Mouse (Mus musculus) stomach, embryonic 16.5 days (tissue): ENCODE results near the gene Nagk. TPM values are rescaled to one million over a fixed set of nuclear protein-coding genes. Genes with fewer than 3 reads are reported as not detected.
A peak's percentile ranks its signal among the peaks of the same experiment; 100 is the strongest.

Experiments used
- ATAC-seq: fragments of 200-750 bp; cut with Nextera tagmentation; 2 replicates; pipeline ENCODE4 v1.8.0; 2017; ENCODE audit warnings: moderate number of reproducible peaks, moderate TSS enrichment; ENCODE audit not compliant: insufficient read depth, low FRiP score
- H3K27ac ChIP-seq: fragments of 300-500 bp; sonication (generic); 2 replicates; pipeline ENCODE4 v1.5.1; 2014; ENCODE audit warnings: low read length
- H3K27me3 ChIP-seq: fragments of 300-500 bp; sonication (generic); 2 replicates; pipeline ENCODE4 v1.6.1; 2014; ENCODE audit warnings: low read length, control low read depth, mixed read lengths; ENCODE audit not compliant: control insufficient read depth, insufficient read depth
- H3K36me3 ChIP-seq: fragments of 300-500 bp; sonication (generic); 2 replicates; pipeline ENCODE4 v1.6.1; 2014; ENCODE audit warnings: low read length; ENCODE audit not compliant: control insufficient read depth, insufficient read depth
- H3K4me1 ChIP-seq: fragments of 300-500 bp; sonication (generic); 2 replicates; pipeline ENCODE4 v1.6.1; 2014; ENCODE audit warnings: low read length, control low read depth, mixed read lengths; ENCODE audit not compliant: control insufficient read depth, insufficient read depth
- H3K4me2 ChIP-seq: fragments of 300-500 bp; sonication (generic); 2 replicates; pipeline ENCODE4 v1.6.1; 2014; ENCODE audit warnings: low read depth, low read length, mixed read lengths
- H3K4me3 ChIP-seq: fragments of 300-500 bp; sonication (generic); replicated peaks from 2 replicates; pipeline ENCODE4 v1.5.1; 2014; ENCODE audit warnings: mild to moderate bottlenecking, low read length
- H3K9ac ChIP-seq: fragments of 300-500 bp; sonication (generic); 2 replicates; pipeline ENCODE4 v1.6.1; 2014; ENCODE audit warnings: low read length
- H3K9me3 ChIP-seq: fragments of 300-500 bp; sonication (generic); replicated peaks from 2 replicates; pipeline ENCODE4 v1.6.1; 2016; ENCODE audit warnings: low read length, control low read depth; ENCODE audit not compliant: control insufficient read depth
- WGBS: fragments of 180-500 bp; shearing (Covaris S2); extraction: QIAGEN DNeasy Blood & Tissue Kit; methylation state at CpG from one replicate; pipeline ENCODE4 v1.1.7; 2014; 5-methylcytosine and 5-hydroxymethylcytosine counted together
- polyA plus RNA-seq: library from polyadenylated mRNA; unstranded; fragments of >200 nt; fragmentation: Nextera tagmentation; extraction: Ambion mirVana; gene quantifications from 2 replicates; pipeline ENCODE4 v1.2.1, GENCODE M21; 2015

Gene Nagk
- polyA plus RNA-seq, 1 experiment from 2014 or later: 75.6 TPM

- H3K4me3 ChIP-seq: peak overlapping the region; percentile 80
- peak; percentile 7; the same call in 1 of the 2 replicates for ATAC-seq
- no peaks in the 10 kb centered on the region for H3K27me3 ChIP-seq
- H3K9me3 ChIP-seq: no peaks in the 10 kb centered on the region
- H3K4me1 ChIP-seq: 0 out of 2 replicates have a peak, but pooled peaks cover 4% of the 10 kb centered on the region
- 2% methylated on average over 13 of the region's 13 CpGs for WGBS
- H3K4me2 ChIP-seq: peak overlapping the region; percentile 88
- H3K36me3 ChIP-seq: no peaks in the 10 kb centered on the region
- peak overlapping the region; percentile 88 for H3K9ac ChIP-seq
- H3K27ac ChIP-seq: peak overlapping the region; percentile 97
Measured at GRCm38 (mm10) chr6:83795492-83795900, 714 bp downstream of the Nagk start.

GRCm38 (mm10) chr6:83796686-83797085, 1.9 kb downstream of the Nagk start:
- no peak overlapping the region for H3K27ac ChIP-seq
- 58% methylated on average over 3 of the region's 3 CpGs for WGBS
- H3K4me1 ChIP-seq: 0 out of 2 replicates have a peak, but pooled peaks cover 4% of the 10 kb centered on the region
- no peak overlapping the region for H3K4me3 ChIP-seq
- no peaks in the 10 kb centered on the region for H3K27me3 ChIP-seq
- no peak overlapping the region; the same call in 1 of the 2 replicates for H3K9ac ChIP-seq
- no peak for ATAC-seq
- H3K36me3 ChIP-seq: peaks cover 3% of the 10 kb centered on the region; the same call in 1 of the 2 replicates
- H3K4me2 ChIP-seq: no peak overlapping the region
- no peaks in the 10 kb centered on the region for H3K9me3 ChIP-seq

- 91% methylated on average over 5 of the region's 5 CpGs for WGBS
- peaks cover 6% of the 10 kb centered on the region; the same call in 1 of the 2 replicates for H3K36me3 ChIP-seq
Measured at GRCm38 (mm10) chr6:83802033-83802432, 7.3 kb downstream of the Nagk start.

GRCm38 (mm10) chr6:83802846-83803245, 8.1 kb downstream of the Nagk start:
- no peak for ATAC-seq
- WGBS: 88% methylated on average over 3 of the region's 3 CpGs
- no peak overlapping the region for H3K9ac ChIP-seq

More at GRCm38 (mm10) chr6:83802033-83802432, 7.3 kb downstream of the Nagk start:
- Histone ChIP-seq H3K4me2 (no peak overlapping the region), H3K4me1 (no peaks in the 10 kb centered on the region), H3K9ac (no peak overlapping the region), H3K27me3 (no peaks in the 10 kb centered on the region), H3K9me3 (no peaks in the 10 kb centered on the region), H3K4me3 (no peak overlapping the region), H3K27ac (no peak overlapping the region)
- ATAC-seq: no peak

GRCm38 (mm10) chr6:83815801-83816200, 21.0 kb downstream of the Nagk start:
- Histone ChIP-seq H3K4me2 (no peak overlapping the region), H3K4me1 (no peaks in the 10 kb centered on the region), H3K27me3 (no peaks in the 10 kb centered on the region), H3K27ac (no peak overlapping the region), H3K36me3 (no peaks in the 10 kb centered on the region), H3K9me3 (no peaks in the 10 kb centered on the region), H3K4me3 (no peak overlapping the region), H3K9ac (no peak overlapping the region)
- 96% methylated on average over 3 of the region's 3 CpGs for WGBS
- no peak for ATAC-seq

More at GRCm38 (mm10) chr6:83802846-83803245, 8.1 kb downstream of the Nagk start:
- H3K27ac ChIP-seq: no peak overlapping the region
- no peaks in the 10 kb centered on the region for H3K27me3 ChIP-seq
- H3K4me3 ChIP-seq: no peak overlapping the region
- peaks cover 6% of the 10 kb centered on the region; the same call in 1 of the 2 replicates for H3K36me3 ChIP-seq
- no peaks in the 10 kb centered on the region for H3K4me1 ChIP-seq
- no peaks in the 10 kb centered on the region for H3K9me3 ChIP-seq
- no peak overlapping the region for H3K4me2 ChIP-seq

- no peak overlapping the region for H3K4me2 ChIP-seq
- H3K27me3 ChIP-seq: no peaks in the 10 kb centered on the region
- no peak for ATAC-seq
- H3K27ac ChIP-seq: peak overlapping the region; percentile 60; the same call in 1 of the 2 replicates
- H3K9me3 ChIP-seq: no peaks in the 10 kb centered on the region
- no peak overlapping the region for H3K9ac ChIP-seq
- H3K4me1 ChIP-seq: peaks cover 3% of the 10 kb centered on the region
- H3K4me3 ChIP-seq: no peak overlapping the region
- no peaks in the 10 kb centered on the region for H3K36me3 ChIP-seq
- WGBS: 55% methylated on average over 1 of the region's 1 CpGs
Measured at GRCm38 (mm10) chr6:83818996-83819395, 24.2 kb downstream of the Nagk start.

DNA sequence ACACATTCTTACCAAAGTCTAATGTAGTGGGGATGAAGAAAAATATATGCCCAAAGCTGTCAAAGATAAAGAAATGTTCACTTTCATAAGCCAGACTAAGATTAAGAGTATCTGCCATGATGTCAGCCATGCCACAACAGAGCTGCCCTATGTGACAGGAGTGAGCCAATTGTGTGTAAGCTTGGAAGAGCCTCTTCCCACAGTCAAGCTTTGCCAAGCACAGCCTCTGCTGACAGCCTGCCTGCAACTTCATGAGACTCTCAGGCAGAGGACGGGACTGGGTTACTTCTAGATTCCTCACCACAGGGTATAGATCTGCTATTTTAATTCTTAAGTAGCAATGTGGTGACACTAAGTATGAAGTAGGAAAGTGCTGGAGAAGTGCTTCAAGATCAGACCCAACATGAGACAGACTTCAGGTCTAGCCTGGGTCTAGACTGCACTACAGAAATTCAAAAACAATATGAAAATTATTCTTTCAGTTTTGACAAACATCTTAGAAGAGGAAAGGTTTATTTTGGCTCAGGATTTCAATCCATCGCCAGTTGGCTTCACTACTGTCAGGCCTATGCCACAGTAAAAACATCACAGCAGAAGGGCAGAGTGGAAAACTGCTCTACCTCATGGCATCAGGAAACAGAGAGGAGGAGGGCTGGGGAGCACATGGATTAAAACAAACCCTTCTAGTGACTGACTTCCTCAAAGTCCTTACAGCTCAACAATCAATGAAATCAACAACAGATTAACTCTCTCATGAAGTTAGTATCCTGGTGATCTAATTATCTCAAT, 26.1 kb downstream of the Nagk start:
- WGBS: 81% methylated on average over 2 of the region's 2 CpGs
- Histone ChIP-seq H3K4me2 (no peak overlapping the region), H3K9ac (no peak overlapping the region), H3K27me3 (no peaks in the 10 kb centered on the region), H3K4me3 (no peak overlapping the region), H3K27ac (no peak overlapping the region), H3K4me1 (peaks cover 3% of the 10 kb centered on the region), H3K9me3 (no peaks in the 10 kb centered on the region), H3K36me3 (no peaks in the 10 kb centered on the region)
- no peak for ATAC-seq

DNA sequence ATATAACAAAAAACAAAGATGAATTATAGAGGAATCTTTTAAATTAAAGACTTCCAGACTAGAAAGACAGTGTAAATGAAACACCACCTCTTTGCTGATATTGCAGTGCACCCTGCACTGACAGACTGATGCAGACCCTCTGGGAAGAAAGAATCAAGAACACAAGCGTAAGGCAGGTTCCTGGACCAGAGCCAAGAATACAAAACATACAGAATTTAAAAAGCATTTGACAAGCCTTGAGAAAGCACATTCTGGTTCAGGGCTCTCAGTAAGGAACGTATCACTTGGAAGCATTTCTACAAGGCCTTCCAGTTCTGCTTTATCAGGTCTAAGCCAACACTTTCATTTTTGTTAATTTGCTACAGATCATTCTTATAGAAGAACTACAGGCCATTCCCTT, 27.1 kb downstream of the Nagk start:
- Histone ChIP-seq H3K4me1 (peaks cover 3% of the 10 kb centered on the region), H3K27ac (no peak overlapping the region), H3K9me3 (no peaks in the 10 kb centered on the region), H3K9ac (no peak overlapping the region), H3K4me3 (no peak overlapping the region), H3K36me3 (no peaks in the 10 kb centered on the region), H3K4me2 (no peak overlapping the region), H3K27me3 (no peaks in the 10 kb centered on the region)
- WGBS: 34% methylated on average over 2 of the region's 2 CpGs
- ATAC-seq: no peak

DNA sequence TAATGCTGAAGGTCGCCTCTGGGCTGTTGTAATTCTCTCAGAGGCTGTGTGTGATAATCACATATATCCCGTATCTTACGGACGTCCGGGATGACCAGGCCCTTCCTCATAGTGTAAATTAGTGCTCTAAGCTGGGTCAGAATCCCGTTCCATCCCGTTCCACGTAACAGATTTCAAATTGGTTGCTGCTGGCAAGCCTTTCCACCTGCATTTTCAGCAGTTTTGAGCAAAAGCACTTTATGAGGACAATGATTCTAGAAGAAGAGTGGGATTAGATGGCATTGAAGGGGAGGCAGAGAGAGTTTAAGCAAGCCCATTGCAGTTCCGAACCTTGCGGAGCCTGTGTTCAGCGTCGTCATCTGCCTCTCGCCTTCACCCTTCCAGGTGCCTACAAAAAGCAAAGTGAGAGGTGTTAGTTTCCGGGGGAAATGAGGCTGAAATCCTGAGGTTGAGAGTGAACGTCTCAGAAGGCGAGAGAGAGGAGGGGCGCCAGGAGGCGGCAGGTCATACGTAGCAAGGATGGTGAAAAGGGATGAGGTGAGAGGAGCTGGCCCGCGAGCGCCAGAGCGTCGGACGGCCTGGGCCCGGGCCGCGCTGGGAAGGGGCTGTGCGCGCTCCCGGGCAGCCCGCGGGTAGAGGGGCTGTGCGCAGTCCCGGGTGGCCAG, 36.3 kb downstream of the Nagk start:
- no peaks in the 10 kb centered on the region for H3K9me3 ChIP-seq
- WGBS: 2% methylated on average over 33 of the region's 35 CpGs
- peak overlapping the region; percentile 77 for H3K27ac ChIP-seq
- ATAC-seq: peak; percentile 70; the same call in 1 of the 2 replicates
- no peaks in the 10 kb centered on the region for H3K27me3 ChIP-seq
- H3K36me3 ChIP-seq: no peaks in the 10 kb centered on the region
- peak overlapping the region; percentile 71 for H3K4me3 ChIP-seq
- peak overlapping the region; percentile 83 for H3K9ac ChIP-seq
- peaks cover 2% of the 10 kb centered on the region; the same call in 1 of the 2 replicates for H3K4me1 ChIP-seq
- H3K4me2 ChIP-seq: peak overlapping the region; percentile 79
